Mouse (Mus musculus) MEL (cell line): ENCODE measurements around the gene Smg1.

Experiments used
- CTCF ChIP-seq, 3 experiments: IDR thresholded peaks in 2 of 3; conservative IDR thresholded peaks in 1 of 3; 2 replicates each; pipeline ENCODE4 v1.5.1; 2011 to 2012; ENCODE audit warnings: low read length in 3 of 3, low read depth in 2 of 3, mild to moderate bottlenecking in 2 of 3, improper control_type of control experiment in 1 of 3, inconsistent platforms in 1 of 3, mixed read lengths in 1 of 3, moderate library complexity in 1 of 3; ENCODE audit not compliant: control insufficient read depth in 1 of 3, insufficient read depth in 1 of 3, poor library complexity in 1 of 3, severe bottlenecking in 1 of 3
- E2F4 ChIP-seq: IDR thresholded peaks from 2 replicates; pipeline ENCODE4 v1.6.1; 2011; ENCODE audit warnings: low read depth, low read length, improper control_type of control experiment, borderline replicate concordance
- GATA1 ChIP-seq: IDR thresholded peaks from 2 replicates; pipeline ENCODE4 v1.6.1; 2011; ENCODE audit warnings: low read depth, low read length, improper control_type of control experiment
- HCFC1 ChIP-seq: IDR thresholded peaks from 2 replicates; pipeline ENCODE4 v1.6.1; 2012; ENCODE audit warnings: low read depth, mild to moderate bottlenecking, inconsistent platforms, low read length, improper control_type of control experiment, moderate library complexity
- JUND ChIP-seq: IDR thresholded peaks from 2 replicates; pipeline ENCODE4 v1.6.1; 2011; ENCODE audit warnings: low read depth, mild to moderate bottlenecking, improper control_type of control experiment, low read length
- KAT2A ChIP-seq: conservative IDR thresholded peaks from 2 replicates; pipeline ENCODE4 v1.6.1; 2012; ENCODE audit warnings: low read depth, low read length, improper control_type of control experiment, inconsistent platforms
- MEF2A ChIP-seq: IDR thresholded peaks from 2 replicates; pipeline ENCODE4 v1.6.1; 2014; ENCODE audit warnings: low read depth, mild to moderate bottlenecking, inconsistent platforms, low read length, improper control_type of control experiment; ENCODE audit not compliant: poor library complexity, insufficient replicate concordance, severe bottlenecking; ENCODE audit errors: extremely low read depth
- POLR2A ChIP-seq, 2 experiments: IDR thresholded peaks; 2 replicates each; pipeline ENCODE4 v1.6.1; 2011 to 2012; ENCODE audit warnings: low read length in 2 of 2, mild to moderate bottlenecking in 2 of 2, control low read depth in 1 of 2, improper control_type of control experiment in 1 of 2, low read depth in 1 of 2, moderate library complexity in 1 of 2; ENCODE audit not compliant: control insufficient read depth in 1 of 2, insufficient read depth in 1 of 2, poor library complexity in 1 of 2
- POLR2AphosphoS5 ChIP-seq: IDR thresholded peaks from 2 replicates; pipeline ENCODE4 v1.6.1; 2012; ENCODE audit warnings: low read depth, borderline replicate concordance, mild to moderate bottlenecking, inconsistent platforms, low read length, moderate library complexity, mixed read lengths
- TAL1 ChIP-seq: IDR thresholded peaks from 2 replicates; pipeline ENCODE4 v1.6.1; 2012; ENCODE audit warnings: mild to moderate bottlenecking, inconsistent platforms, low read length, moderate library complexity, mixed read lengths
- ZNF384 ChIP-seq: IDR thresholded peaks from 2 replicates; pipeline ENCODE4 v1.6.1; 2012; ENCODE audit warnings: low read depth, mild to moderate bottlenecking, inconsistent platforms, low read length, improper control_type of control experiment

GRCm38 (mm10) chr7:118282543-118282942 lies 39.1 kb upstream of the Smg1 start:
- TF ChIP-seq CTCF (IDR thresholded peaks at IDR 0.05 in 2 of 3, conservative IDR thresholded peaks at IDR 0.05 in 1 of 3; ENCODE audit: control insufficient read depth in 1 of 3, insufficient read depth in 1 of 3, low read depth in 2 of 3, low read length in 3 of 3, poor library complexity in 1 of 3, severe bottlenecking in 1 of 3) = no peak
- TF ChIP-seq POLR2A (IDR thresholded peaks at IDR 0.05; ENCODE audit: control insufficient read depth in 1 of 2, insufficient read depth in 1 of 2, low read depth in 1 of 2, low read length in 2 of 2, poor library complexity in 1 of 2) = no peak
- no peak for TF ChIP-seq ZNF384
- TF ChIP-seq HCFC1 = no peak
- TF ChIP-seq POLR2AphosphoS5 = no peak
- TF ChIP-seq KAT2A = no peak
- TF ChIP-seq JUND = no peak
- TF ChIP-seq E2F4 = no peak
- TF ChIP-seq GATA1 = no peak
- no peak for TF ChIP-seq TAL1
- TF ChIP-seq MEF2A = no peak
